Mouse (Mus musculus): ENCODE data around the gene Cat. TPM values are rescaled to one million over a fixed set of nuclear protein-coding genes. Genes with fewer than 3 reads are reported as not detected.

Cat gene
- polyA plus RNA-seq, 1 experiment, result 202 TPM

- DNase-seq (ENCODE audit: low read depth), result no peak
Observed at GRCm38 (mm10) chr2:103436534-103436933, 48.4 kb downstream of the Cat start.

GRCm38 (mm10) chr2:103435110-103435509, 49.9 kb downstream of the Cat start:
- no peak for DNase-seq (ENCODE audit: low read depth)

- DNase-seq (ENCODE audit: low read depth), result no peak
Observed at GRCm38 (mm10) chr2:103432695-103433275, 52.2 kb downstream of the Cat start.

- DNase-seq (ENCODE audit: low read depth), result no peak
Observed at GRCm38 (mm10) chr2:103430712-103431111, 54.2 kb downstream of the Cat start.

- DNase-seq (ENCODE audit: low read depth), result no peak
Observed at GRCm38 (mm10) chr2:103428356-103428755, 56.6 kb downstream of the Cat start.

GRCm38 (mm10) chr2:103425456-103426063, 59.4 kb downstream of the Cat start:
- no peak for DNase-seq (ENCODE audit: low read depth)

GRCm38 (mm10) chr2:103424349-103425026, 60.5 kb downstream of the Cat start:
- DNase-seq (ENCODE audit: low read depth), result no peak

- no peak for DNase-seq (ENCODE audit: low read depth)
Observed at GRCm38 (mm10) chr2:103423884-103424283, 61.1 kb downstream of the Cat start.

GRCm38 (mm10) chr2:103420650-103421507, 64.1 kb downstream of the Cat start:
- DNase-seq (ENCODE audit: low read depth), result no peak

- DNase-seq (ENCODE audit: low read depth), result no peak
Observed at GRCm38 (mm10) chr2:103415774-103416173, 69.2 kb downstream of the Cat start.

GRCm38 (mm10) chr2:103413381-103413780, 71.6 kb downstream of the Cat start:
- no peak for DNase-seq (ENCODE audit: low read depth)

- no peak for DNase-seq (ENCODE audit: low read depth)
Observed at GRCm38 (mm10) chr2:103411816-103412215, 73.1 kb downstream of the Cat start.

- DNase-seq (ENCODE audit: low read depth), result no peak
Observed at GRCm38 (mm10) chr2:103411348-103411747, 73.6 kb downstream of the Cat start, which contains the start of gene Elf5. Gene Elf5, plus strand, starts transcription at chr2:103411688.

- no peak for DNase-seq (ENCODE audit: low read depth)
Observed at GRCm38 (mm10) chr2:103406239-103406638, 78.7 kb downstream of the Cat start.

Other genes with a start within 250 kb of the Cat start
- 82.3 and 89.4 TPM in 2 replicates for gene Ehf, start 181.9 kb downstream of the Cat start, polyA plus RNA-seq (2012; rRNA removed)
- 8.5 and 15.8 TPM in 2 replicates for gene Elf5, start 73.5 kb downstream of the Cat start, polyA plus RNA-seq (2012; rRNA removed)
- gene Abtb2, start 81.2 kb upstream of the Cat start, polyA plus RNA-seq (2012; rRNA removed), result 2.2 and 2.4 TPM in 2 replicates